Mouse (Mus musculus): ENCODE results near the gene Clec2g. TPM values are rescaled to one million over a fixed set of nuclear protein-coding genes. Genes with fewer than 3 reads are reported as not detected.
A peak's percentile ranks its signal among the peaks of the same experiment; 100 is the strongest.
"Not testable (repeated sequence)": the region's sequence is repeated elsewhere in the genome, so short reads cannot be mapped to it uniquely, and the experiment has no call there.

The Clec2g gene
- polyA plus RNA-seq, 1 experiment: not detected

- TF ChIP-seq CTCF (IDR thresholded peaks at IDR 0.05; ENCODE audit: control insufficient read depth, insufficient read depth, low read length) (no peak), POLR2A (IDR thresholded peaks at IDR 0.05; ENCODE audit: borderline replicate concordance, control insufficient read depth, low read depth, low read length) (no peak)
- peak overlapping the region; percentile 76 for H3K27ac ChIP-seq (ENCODE audit: control insufficient read depth, insufficient read depth, low read depth, low read length, poor library complexity)
- no peaks in the 10 kb centered on the region; the same call in 1 of the 2 replicates for H3K4me1 ChIP-seq (ENCODE audit: control insufficient read depth, insufficient read depth, low read length)
- no peak overlapping the region for H3K4me3 ChIP-seq (replicated peaks; ENCODE audit: control insufficient read depth, low read depth, low read length)
These were observed 42.0 kb downstream of the Clec2g start for GRCm38 (mm10) chr6:128976194-128976593.

- not testable (repeated sequence) for H3K27ac ChIP-seq (ENCODE audit: control insufficient read depth, insufficient read depth, low read depth, low read length, poor library complexity); H3K4me3 ChIP-seq (replicated peaks; ENCODE audit: control insufficient read depth, low read depth, low read length); H3K4me1 ChIP-seq (ENCODE audit: control insufficient read depth, insufficient read depth, low read length)
- WGBS: 77% methylated on average over 4 of the region's 4 CpGs
These were observed 47.9 kb downstream of the Clec2g start for GRCm38 (mm10) chr6:128981951-128982541.

- WGBS: 67% methylated on average over 2 of the region's 2 CpGs
- H3K4me3 ChIP-seq (replicated peaks; ENCODE audit: control insufficient read depth, low read depth, low read length): no peak overlapping the region
- H3K4me1 ChIP-seq (ENCODE audit: control insufficient read depth, insufficient read depth, low read length): peaks cover 3% of the 10 kb centered on the region; the same call in 1 of the 2 replicates
- peak overlapping the region; percentile 27; the same call in 1 of the 2 replicates for H3K27ac ChIP-seq (ENCODE audit: control insufficient read depth, insufficient read depth, low read depth, low read length, poor library complexity)
- no peak for TF ChIP-seq POLR2A (IDR thresholded peaks at IDR 0.05; ENCODE audit: borderline replicate concordance, control insufficient read depth, low read depth, low read length)
- TF ChIP-seq CTCF (IDR thresholded peaks at IDR 0.05; ENCODE audit: control insufficient read depth, insufficient read depth, low read length): no peak
These were observed 58.2 kb downstream of the Clec2g start for GRCm38 (mm10) chr6:128992337-128992736.

- Histone ChIP-seq H3K27ac (ENCODE audit: control insufficient read depth, insufficient read depth, low read depth, low read length, poor library complexity) (peak overlapping the region; percentile 10; the same call in 1 of the 2 replicates), H3K4me3 (replicated peaks; ENCODE audit: control insufficient read depth, low read depth, low read length) (no peak overlapping the region), H3K4me1 (ENCODE audit: control insufficient read depth, insufficient read depth, low read length) (peaks cover 3% of the 10 kb centered on the region; the same call in 1 of the 2 replicates)
- 45% methylated on average over 3 of the region's 3 CpGs for WGBS
- TF ChIP-seq POLR2A (IDR thresholded peaks at IDR 0.05; ENCODE audit: borderline replicate concordance, control insufficient read depth, low read depth, low read length): no peak
- no peak for TF ChIP-seq CTCF (IDR thresholded peaks at IDR 0.05; ENCODE audit: control insufficient read depth, insufficient read depth, low read length)
These were observed 58.6 kb downstream of the Clec2g start for GRCm38 (mm10) chr6:128992753-128993152.

- TF ChIP-seq POLR2A (IDR thresholded peaks at IDR 0.05; ENCODE audit: borderline replicate concordance, control insufficient read depth, low read depth, low read length) (no peak), CTCF (IDR thresholded peaks at IDR 0.05; ENCODE audit: control insufficient read depth, insufficient read depth, low read length) (no peak)
- Histone ChIP-seq H3K4me3 (replicated peaks; ENCODE audit: control insufficient read depth, low read depth, low read length) (no peak overlapping the region), H3K4me1 (ENCODE audit: control insufficient read depth, insufficient read depth, low read length) (peaks cover 3% of the 10 kb centered on the region; the same call in 1 of the 2 replicates), H3K27ac (ENCODE audit: control insufficient read depth, insufficient read depth, low read depth, low read length, poor library complexity) (0 out of 2 replicates have a peak overlapping the region, but pooled peaks have one; percentile 10)
- 41% methylated on average over 2 of the region's 2 CpGs for WGBS
These were observed 59.0 kb downstream of the Clec2g start for GRCm38 (mm10) chr6:128993221-128993620.

GRCm38 (mm10) chr6:128994336-128994735 lies 60.2 kb downstream of the Clec2g start:
- TF ChIP-seq CTCF (IDR thresholded peaks at IDR 0.05; ENCODE audit: control insufficient read depth, insufficient read depth, low read length): no peak
- TF ChIP-seq POLR2A (IDR thresholded peaks at IDR 0.05; ENCODE audit: borderline replicate concordance, control insufficient read depth, low read depth, low read length): no peak
- Histone ChIP-seq H3K4me3 (replicated peaks; ENCODE audit: control insufficient read depth, low read depth, low read length) (no peak overlapping the region), H3K27ac (ENCODE audit: control insufficient read depth, insufficient read depth, low read depth, low read length, poor library complexity) (no peak overlapping the region), H3K4me1 (ENCODE audit: control insufficient read depth, insufficient read depth, low read length) (peaks cover 3% of the 10 kb centered on the region; the same call in 1 of the 2 replicates)
- 80% methylated on average over 4 of the region's 4 CpGs for WGBS

- 67% methylated on average over 5 of the region's 5 CpGs for WGBS
- no peak for TF ChIP-seq POLR2A (IDR thresholded peaks at IDR 0.05; ENCODE audit: borderline replicate concordance, control insufficient read depth, low read depth, low read length)
- no peak for TF ChIP-seq CTCF (IDR thresholded peaks at IDR 0.05; ENCODE audit: control insufficient read depth, insufficient read depth, low read length)
These were observed 60.6 kb downstream of the Clec2g start for GRCm38 (mm10) chr6:128994742-128995141.

GRCm38 (mm10) chr6:128995250-128996053 lies 61.3 kb downstream of the Clec2g start:
- H3K4me1 ChIP-seq (ENCODE audit: control insufficient read depth, insufficient read depth, low read length): peaks cover 3% of the 10 kb centered on the region; the same call in 1 of the 2 replicates
- TF ChIP-seq CTCF (IDR thresholded peaks at IDR 0.05; ENCODE audit: control insufficient read depth, insufficient read depth, low read length) (no peak), POLR2A (IDR thresholded peaks at IDR 0.05; ENCODE audit: borderline replicate concordance, control insufficient read depth, low read depth, low read length) (no peak)
- 64% methylated on average over 7 of the region's 7 CpGs for WGBS
- H3K27ac ChIP-seq (ENCODE audit: control insufficient read depth, insufficient read depth, low read depth, low read length, poor library complexity): no peak overlapping the region
- H3K4me3 ChIP-seq (replicated peaks; ENCODE audit: control insufficient read depth, low read depth, low read length): no peak overlapping the region

More at GRCm38 (mm10) chr6:128994742-128995141, 60.6 kb downstream of the Clec2g start:
- Histone ChIP-seq H3K4me3 (replicated peaks; ENCODE audit: control insufficient read depth, low read depth, low read length) (no peak overlapping the region), H3K4me1 (ENCODE audit: control insufficient read depth, insufficient read depth, low read length) (peaks cover 3% of the 10 kb centered on the region; the same call in 1 of the 2 replicates), H3K27ac (ENCODE audit: control insufficient read depth, insufficient read depth, low read depth, low read length, poor library complexity) (no peak overlapping the region)
